Mouse (Mus musculus): Measurements from ENCODE around the gene Sh2b2.

Gene Sh2b2

GRCm38 (mm10) chr5:136246452-136246838, at the start of gene Sh2b2:
Gene Sh2b2 (minus strand): TSS chr5:136246556.
- in situ Hi-C loops (cut with MboI; ENCODE audit: low sequenced_read_pairs) = no loop called here

GRCm38 (mm10) chr5:136292971-136293418, 46.6 kb upstream of the Sh2b2 start:
- in situ Hi-C loops (cut with MboI; ENCODE audit: low sequenced_read_pairs) = loop anchor here (25.0 kb wide), 1 partner anchor 369 kb away; no protein-coding TSS in a partner anchor

GRCm38 (mm10) chr5:136292361-136292760, 46.0 kb upstream of the Sh2b2 start:
- in situ Hi-C loops (cut with MboI; ENCODE audit: low sequenced_read_pairs) = loop anchor here (25.0 kb wide), 1 partner anchor 370 kb away; no protein-coding TSS in a partner anchor

GRCm38 (mm10) chr5:136291562-136291961, 45.2 kb upstream of the Sh2b2 start:
- in situ Hi-C loops (cut with MboI; ENCODE audit: low sequenced_read_pairs) = loop anchor here (25.0 kb wide), 1 partner anchor 371 kb away; no protein-coding TSS in a partner anchor

- in situ Hi-C loops (cut with MboI; ENCODE audit: low sequenced_read_pairs) = loop anchor here (10.0 to 25.0 kb wide), 2 partner anchors 373 to 605 kb away; no protein-coding TSS in a partner anchor
Measured at GRCm38 (mm10) chr5:136289776-136290175, 43.4 kb upstream of the Sh2b2 start.

GRCm38 (mm10) chr5:136288351-136289081, 42.2 kb upstream of the Sh2b2 start:
- in situ Hi-C loops (cut with MboI; ENCODE audit: low sequenced_read_pairs) = loop anchor here (10.0 to 25.0 kb wide), 2 partner anchors 374 to 606 kb away; no protein-coding TSS in a partner anchor

- in situ Hi-C loops (cut with MboI; ENCODE audit: low sequenced_read_pairs) = loop anchor here (10.0 to 25.0 kb wide), 2 partner anchors 376 to 608 kb away; no protein-coding TSS in a partner anchor
Measured at GRCm38 (mm10) chr5:136286566-136286965, 40.2 kb upstream of the Sh2b2 start.

GRCm38 (mm10) chr5:136285106-136285505, 38.8 kb upstream of the Sh2b2 start:
- in situ Hi-C loops (cut with MboI; ENCODE audit: low sequenced_read_pairs) = loop anchor here (10.0 to 25.0 kb wide), 2 partner anchors 377 to 610 kb away; no protein-coding TSS in a partner anchor

- in situ Hi-C loops (cut with MboI; ENCODE audit: low sequenced_read_pairs) = loop anchor here (10.0 to 25.0 kb wide), 2 partner anchors 381 to 613 kb away; no protein-coding TSS in a partner anchor
Measured at GRCm38 (mm10) chr5:136281351-136281750, 35.0 kb upstream of the Sh2b2 start.

GRCm38 (mm10) chr5:136274739-136275138, 28.4 kb upstream of the Sh2b2 start:
- in situ Hi-C loops (cut with MboI; ENCODE audit: low sequenced_read_pairs) = loop anchor here (25.0 kb wide), 1 partner anchor 388 kb away; no protein-coding TSS in a partner anchor

GRCm38 (mm10) chr5:136269937-136270336, 23.6 kb upstream of the Sh2b2 start:
- in situ Hi-C loops (cut with MboI; ENCODE audit: low sequenced_read_pairs) = no loop called here

GRCm38 (mm10) chr5:136266077-136266476, 19.7 kb upstream of the Sh2b2 start:
- in situ Hi-C loops (cut with MboI; ENCODE audit: low sequenced_read_pairs) = no loop called here

- in situ Hi-C loops (cut with MboI; ENCODE audit: low sequenced_read_pairs) = no loop called here
Measured at GRCm38 (mm10) chr5:136263342-136263741, 17.0 kb upstream of the Sh2b2 start.

- in situ Hi-C loops (cut with MboI; ENCODE audit: low sequenced_read_pairs) = no loop called here
Measured at GRCm38 (mm10) chr5:136258919-136259318, 12.6 kb upstream of the Sh2b2 start.

GRCm38 (mm10) chr5:136252899-136253298, 6.5 kb upstream of the Sh2b2 start:
- in situ Hi-C loops (cut with MboI; ENCODE audit: low sequenced_read_pairs) = loop anchor here (5.0 kb wide), 1 partner anchor 56 kb away; the partner anchor contains the start of gene Prkrip1

- in situ Hi-C loops (cut with MboI; ENCODE audit: low sequenced_read_pairs) = loop anchor here (5.0 kb wide), 1 partner anchor 54 kb away; the partner anchor contains the start of gene Prkrip1
Measured at GRCm38 (mm10) chr5:136251004-136251403, 4.6 kb upstream of the Sh2b2 start.

- in situ Hi-C loops (cut with MboI; ENCODE audit: low sequenced_read_pairs) = no loop called here
Measured at GRCm38 (mm10) chr5:136248441-136248840, 2.1 kb upstream of the Sh2b2 start.

GRCm38 (mm10) chr5:136245541-136246451, 560 bp downstream of the Sh2b2 start:
- in situ Hi-C loops (cut with MboI; ENCODE audit: low sequenced_read_pairs) = no loop called here

GRCm38 (mm10) chr5:136244762-136245540, 1.4 kb downstream of the Sh2b2 start:
- in situ Hi-C loops (cut with MboI; ENCODE audit: low sequenced_read_pairs) = no loop called here

All from CH12F3 (cell line).